Mouse (Mus musculus): ENCODE data around the gene Vinac1. TPM values are rescaled to one million over a fixed set of nuclear protein-coding genes. Genes with fewer than 3 reads are reported as not detected.

Vinac1 gene
- polyA plus RNA-seq, 1 experiment from 2014 or later = 0.05 TPM

Other genes starting within 250 kb of the Vinac1 start
- gene Tmem87b, start 230.1 kb downstream of the Vinac1 start, polyA plus RNA-seq (2014; fragmentation: Nextera tagmentation; extraction: Ambion mirVana) = 15.5 and 16.0 TPM in 2 replicates
- gene Fbln7, start 185.2 kb downstream of the Vinac1 start, polyA plus RNA-seq (2014; fragmentation: Nextera tagmentation; extraction: Ambion mirVana) = 0.62 and 0.90 TPM in 2 replicates
- gene Zc3h8, start 104.1 kb downstream of the Vinac1 start, polyA plus RNA-seq (2014; fragmentation: Nextera tagmentation; extraction: Ambion mirVana) = 9.2 and 11.9 TPM in 2 replicates
- 0.84 and 1.3 TPM in 2 replicates for gene Zc3h6, start 80.8 kb downstream of the Vinac1 start, polyA plus RNA-seq (2014; fragmentation: Nextera tagmentation; extraction: Ambion mirVana)
- gene Gm10762, start 80.4 kb downstream of the Vinac1 start, polyA plus RNA-seq (2014; fragmentation: Nextera tagmentation; extraction: Ambion mirVana) = 7.5 and 8.7 TPM in 2 replicates
- gene Ttl, start 17.8 kb upstream of the Vinac1 start, polyA plus RNA-seq (2014; fragmentation: Nextera tagmentation; extraction: Ambion mirVana) = 5.2 and 6.1 TPM in 2 replicates
- gene Polr1b, start 52.8 kb upstream of the Vinac1 start, polyA plus RNA-seq (2014; fragmentation: Nextera tagmentation; extraction: Ambion mirVana) = 52.5 and 52.7 TPM in 2 replicates
- gene Chchd5, start 81.5 kb upstream of the Vinac1 start, polyA plus RNA-seq (2014; fragmentation: Nextera tagmentation; extraction: Ambion mirVana) = 18.6 and 19.5 TPM in 2 replicates
- gene Slc20a1, start 150.6 kb upstream of the Vinac1 start, polyA plus RNA-seq (2014; fragmentation: Nextera tagmentation; extraction: Ambion mirVana) = 69.5 and 71.8 TPM in 2 replicates
- 55.1 and 63.7 TPM in 2 replicates for gene Ckap2l, start 249.0 kb upstream of the Vinac1 start, polyA plus RNA-seq (2014; fragmentation: Nextera tagmentation; extraction: Ambion mirVana)